Mouse (Mus musculus) layer of hippocampus, adult 2 months (tissue): ENCODE data around the gene Akt3. TPM values are rescaled to one million over a fixed set of nuclear protein-coding genes. Genes with fewer than 3 reads are reported as not detected.

Experiments
- DNase-seq, 2 experiments: peaks; one replicate each; pipeline ENCODE4 v3.0.0; 2022; ENCODE audit warnings: low spot score in 2 of 2
- H3K27ac ChIP-seq: fragments of 200-600 bp; 2 replicates; pipeline ENCODE4 v1.8.1; 2022
- H3K4me3 ChIP-seq: fragments of 200-600 bp; 2 replicates; pipeline ENCODE4 v1.8.1; 2022; ENCODE audit warnings: mild to moderate bottlenecking
- CTCF ChIP-seq: fragments of 200-600 bp; conservative IDR thresholded peaks from 2 replicates; pipeline ENCODE4 v1.8.1; 2022; ENCODE audit warnings: antibody characterized with exemption, mild to moderate bottlenecking, moderate library complexity
- total RNA-seq, 2 experiments: library from RNA; stranded (reverse); gene quantifications; 2 replicates each; pipeline ENCODE4 v1.2.3; 2021

Gene Akt3
- total RNA-seq, 2 experiments from 2014 or later = 253 to 255 TPM

DNA sequence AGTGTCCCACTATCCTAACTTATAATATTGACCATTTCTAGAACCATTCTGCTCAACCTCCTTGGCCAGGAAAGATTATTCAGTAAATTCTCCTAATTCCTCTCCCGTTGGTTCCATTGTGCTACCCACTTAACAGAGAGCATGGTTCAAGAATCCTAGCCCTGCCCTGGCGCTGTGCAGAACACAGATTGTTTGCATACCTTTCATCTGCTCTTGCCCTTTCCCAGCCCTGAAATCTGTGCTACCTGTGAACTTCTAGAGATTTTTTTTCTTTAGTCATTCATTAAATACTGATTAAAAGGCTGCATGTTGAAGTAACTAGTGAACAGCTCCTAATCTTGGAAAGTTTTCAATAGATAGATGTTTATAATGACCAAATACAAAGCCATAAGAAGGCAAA lies 19.6 kb downstream of the Akt3 start:
- Histone ChIP-seq H3K4me3 (no peak overlapping the region), H3K27ac (no peak overlapping the region)
- DNase-seq = no peak
- no peak for TF ChIP-seq CTCF

DNA sequence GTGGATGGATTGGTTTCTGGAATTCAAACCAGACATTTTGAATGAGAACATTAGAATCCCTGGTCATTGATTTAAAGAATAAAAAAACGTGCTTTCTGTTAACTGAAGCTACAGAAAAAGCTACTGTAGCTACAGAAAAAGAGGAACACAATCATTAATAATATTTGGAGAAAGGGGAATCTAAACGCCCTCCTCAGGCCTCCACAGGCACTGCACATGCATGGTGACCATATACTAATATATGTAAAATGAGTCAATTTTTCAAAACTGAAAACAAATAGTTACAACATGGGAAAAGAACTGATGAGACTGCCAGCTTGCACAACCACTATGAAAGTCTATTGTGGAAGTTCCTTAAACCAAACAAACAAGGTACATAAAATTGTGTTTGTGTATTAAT lies 21.3 kb downstream of the Akt3 start:
- DNase-seq = no peak
- H3K4me3 ChIP-seq = no peak overlapping the region
- H3K27ac ChIP-seq = no peak overlapping the region
- peak; percentile 63 for TF ChIP-seq CTCF

DNA sequence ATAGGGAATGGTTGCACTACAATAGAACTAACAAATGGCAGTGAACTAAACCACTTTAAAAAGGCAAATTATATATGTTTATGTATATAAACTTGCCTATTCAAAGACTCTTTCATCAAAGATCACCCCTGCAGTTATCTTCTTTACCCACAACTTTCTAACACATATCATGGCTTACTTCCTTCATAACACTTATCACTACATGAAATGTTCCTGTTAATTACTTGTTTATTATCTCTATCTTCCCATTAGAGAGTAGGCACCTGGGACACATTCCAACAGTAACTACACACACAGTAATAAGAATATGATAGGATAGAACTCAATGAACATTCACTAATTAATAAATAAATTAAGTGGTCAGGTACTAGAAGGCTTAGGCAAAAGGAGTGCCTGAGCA lies 21.8 kb downstream of the Akt3 start:
- TF ChIP-seq CTCF = no peak
- H3K27ac ChIP-seq = no peak overlapping the region
- DNase-seq = no peak
- no peak overlapping the region for H3K4me3 ChIP-seq

DNA sequence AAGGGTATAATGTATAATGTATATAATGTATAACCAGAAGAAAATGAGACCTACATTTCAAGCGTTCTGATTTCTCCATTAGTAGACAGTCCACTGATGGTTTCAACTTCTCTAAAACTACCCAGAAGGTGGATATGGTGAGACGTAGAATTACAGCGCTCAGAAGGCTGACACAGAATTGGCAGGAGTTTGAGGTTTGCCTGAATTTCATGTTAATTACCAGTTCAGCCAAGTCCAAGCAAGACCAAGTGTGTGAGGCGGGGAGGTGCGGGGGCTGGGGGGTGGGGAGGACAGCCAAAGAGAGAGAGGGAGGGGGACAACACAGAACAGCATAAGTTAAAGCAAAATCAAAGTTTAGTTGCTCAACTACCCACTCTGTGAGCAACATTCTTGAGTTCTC lies 23.5 kb downstream of the Akt3 start:
- DNase-seq = no peak
- H3K4me3 ChIP-seq = no peak overlapping the region
- TF ChIP-seq CTCF = no peak
- H3K27ac ChIP-seq = no peak overlapping the region

DNA sequence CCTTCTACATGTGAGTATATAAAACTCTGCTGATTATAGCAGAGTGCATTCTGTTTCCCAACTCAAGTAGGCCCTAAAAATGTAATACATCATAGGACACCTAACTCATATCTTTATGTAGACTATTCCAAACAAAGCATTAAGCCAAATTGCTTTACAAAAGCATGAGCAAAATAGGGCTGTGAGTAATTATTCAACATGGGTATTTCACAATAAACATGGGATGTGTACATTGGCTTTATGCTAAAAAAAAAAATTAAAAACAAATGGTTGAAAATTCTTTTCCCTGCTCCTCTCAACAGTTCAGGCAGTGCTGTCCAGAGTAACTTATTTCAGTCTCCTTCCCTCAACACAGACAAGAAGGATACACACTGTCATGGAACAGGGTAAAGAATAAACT lies 26.9 kb downstream of the Akt3 start:
- no peak for DNase-seq
- no peak overlapping the region for H3K27ac ChIP-seq
- TF ChIP-seq CTCF = no peak
- H3K4me3 ChIP-seq = no peak overlapping the region

DNA sequence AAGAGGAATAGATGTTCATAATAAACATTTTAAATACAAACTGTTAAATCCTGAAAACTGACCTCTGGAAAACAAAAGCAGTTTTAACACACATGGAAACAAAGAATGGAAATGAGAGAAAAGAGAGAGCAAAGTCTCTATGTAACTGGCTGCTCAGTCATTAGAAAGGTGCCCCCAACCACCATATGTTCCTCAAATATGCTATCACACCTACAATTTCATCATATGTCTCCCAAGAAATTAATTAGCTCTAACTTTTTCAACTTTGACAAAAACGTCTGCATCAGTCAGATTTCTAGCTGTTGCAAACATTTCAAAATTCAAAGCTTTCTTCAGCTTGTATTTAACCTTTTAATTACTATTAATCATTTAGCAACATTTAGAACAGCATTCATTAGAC lies 59.0 kb downstream of the Akt3 start:
- DNase-seq = no peak
- H3K27ac ChIP-seq = no peak overlapping the region
- H3K4me3 ChIP-seq = no peak overlapping the region
- TF ChIP-seq CTCF = no peak

DNA sequence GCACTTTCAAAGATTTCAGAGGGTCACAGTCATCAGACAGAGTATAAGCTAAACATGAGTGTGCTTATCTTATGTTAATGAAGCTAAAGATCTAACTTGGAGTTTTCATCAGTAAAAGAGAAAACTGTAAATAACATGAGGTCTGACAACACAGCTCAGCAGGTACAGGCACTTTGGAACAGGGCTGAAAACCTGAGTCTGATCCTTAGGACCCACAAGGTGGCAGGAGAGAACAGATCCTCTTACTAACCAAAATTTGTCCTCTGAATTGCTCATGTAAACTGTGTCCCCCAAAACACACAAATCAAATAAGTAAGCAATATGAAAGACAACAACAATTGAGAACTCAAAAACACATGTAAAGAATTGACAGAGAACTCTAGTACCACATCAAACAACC lies 62.8 kb downstream of the Akt3 start:
- Histone ChIP-seq H3K27ac (peak overlapping the region; percentile 29), H3K4me3 (no peak overlapping the region)
- no peak for DNase-seq
- TF ChIP-seq CTCF = peak; percentile 75

DNA sequence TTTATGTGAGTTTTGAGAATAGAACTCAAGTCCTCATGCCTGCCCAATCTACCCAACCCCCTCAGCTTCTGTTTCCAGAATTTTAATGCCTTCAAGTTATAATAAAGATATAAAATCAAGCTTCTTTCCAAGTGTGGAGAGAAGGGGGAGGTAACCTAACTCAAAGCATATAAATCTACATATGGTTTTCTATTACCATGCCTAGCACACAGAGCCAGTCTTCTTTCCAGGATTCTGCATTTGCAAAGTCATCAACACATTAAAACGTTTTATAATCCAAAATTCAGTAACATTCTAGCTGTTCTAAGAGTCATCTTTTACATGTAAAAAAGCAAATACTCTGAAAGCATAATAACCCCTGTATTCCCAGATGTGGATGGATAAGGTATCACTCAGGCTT lies 63.7 kb downstream of the Akt3 start:
- no peak for TF ChIP-seq CTCF
- DNase-seq = no peak
- H3K4me3 ChIP-seq = no peak overlapping the region
- peak overlapping the region; percentile 29; the same call in 1 of the 2 replicates for H3K27ac ChIP-seq

DNA sequence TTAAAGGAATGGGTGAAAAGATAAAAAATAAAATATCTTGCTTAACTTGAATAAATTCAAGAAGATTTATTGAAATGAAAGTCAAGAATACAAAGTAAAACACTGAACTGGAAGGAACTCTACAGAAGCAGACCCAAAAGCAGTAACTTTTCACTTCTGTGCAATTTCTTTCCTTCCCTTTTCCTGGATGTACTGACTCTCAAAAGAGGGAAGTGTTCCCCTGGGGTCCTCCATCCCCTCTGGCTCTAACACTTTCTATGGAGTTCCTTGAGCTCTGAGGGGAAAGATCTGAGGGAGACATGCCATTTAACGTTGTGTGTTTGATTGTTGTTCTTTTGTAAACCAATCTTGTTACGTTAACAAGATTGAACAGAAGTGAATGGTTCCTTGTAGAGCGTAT lies 66.4 kb downstream of the Akt3 start:
- no peak for DNase-seq
- H3K4me3 ChIP-seq = no peak overlapping the region
- no peak for TF ChIP-seq CTCF

DNA sequence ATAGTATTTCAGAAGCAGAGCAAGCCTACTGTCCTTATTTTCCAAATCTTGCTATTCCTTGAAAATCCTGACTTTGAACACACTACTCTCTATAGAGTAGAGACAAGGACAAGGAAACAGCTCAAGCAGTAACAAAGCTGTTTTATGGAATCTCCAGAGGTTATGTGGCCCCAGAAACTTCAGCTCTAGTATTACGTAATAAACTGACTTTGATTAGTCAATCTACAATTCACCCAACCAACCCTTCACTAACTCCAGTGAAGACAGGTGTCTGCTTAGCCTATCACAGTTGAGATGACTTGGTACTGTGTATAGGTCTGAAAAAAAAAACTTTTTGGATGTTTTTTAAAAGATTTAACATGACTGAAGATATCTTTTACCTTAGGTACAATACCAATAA lies 67.6 kb downstream of the Akt3 start:
- no peak for TF ChIP-seq CTCF
- DNase-seq = no peak
- no peak overlapping the region for H3K4me3 ChIP-seq
- no peak overlapping the region for H3K27ac ChIP-seq

More for the DNA sequence above, 66.4 kb downstream of the Akt3 start:
- H3K27ac ChIP-seq = no peak overlapping the region

DNA sequence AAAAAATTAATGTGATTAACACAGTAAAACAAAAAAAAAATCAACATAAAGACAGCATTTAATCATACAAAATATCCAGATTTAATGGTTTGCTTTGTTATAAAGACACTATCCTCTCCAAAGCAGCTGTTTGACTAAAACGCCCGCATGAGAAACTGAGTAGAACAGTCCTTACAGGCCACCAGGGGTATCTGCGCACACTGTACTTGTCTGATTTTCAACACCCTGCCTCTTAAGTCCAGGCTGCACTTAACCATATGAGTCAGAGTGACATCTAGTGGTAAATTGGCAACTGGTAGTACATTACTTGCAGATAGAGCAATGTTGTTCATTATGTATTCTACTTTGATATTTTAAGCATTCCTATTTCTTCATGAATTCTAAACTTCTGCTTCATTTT lies 69.3 kb downstream of the Akt3 start:
- TF ChIP-seq CTCF = peak; percentile 87
- peak; percentile 30 to 47 for DNase-seq
- no peak overlapping the region for H3K4me3 ChIP-seq
- H3K27ac ChIP-seq = peak overlapping the region; percentile 21; the same call in 1 of the 2 replicates

DNA sequence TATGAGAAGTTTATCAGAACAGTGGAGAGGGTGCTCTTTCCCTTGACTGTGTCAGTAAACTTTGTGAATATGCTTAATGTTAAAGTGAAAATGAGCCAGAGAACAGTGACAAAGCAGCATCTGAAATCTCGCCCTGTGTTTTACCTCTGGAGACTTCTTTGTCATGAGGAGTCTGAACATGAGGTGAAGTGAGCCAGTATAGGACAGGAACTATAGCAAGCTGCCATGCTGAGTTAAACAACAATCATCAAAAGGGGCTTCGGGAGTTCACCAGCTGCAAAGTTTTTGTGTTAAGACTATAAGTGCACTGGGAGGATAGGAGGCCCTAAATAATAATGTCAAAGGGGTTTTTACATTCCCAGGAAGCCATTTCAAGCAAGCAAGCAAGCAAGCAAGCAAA lies 71.3 kb downstream of the Akt3 start:
- no peak for TF ChIP-seq CTCF
- no peak overlapping the region for H3K4me3 ChIP-seq
- H3K27ac ChIP-seq = peak overlapping the region; percentile 16; the same call in 1 of the 2 replicates
- DNase-seq = no peak

DNA sequence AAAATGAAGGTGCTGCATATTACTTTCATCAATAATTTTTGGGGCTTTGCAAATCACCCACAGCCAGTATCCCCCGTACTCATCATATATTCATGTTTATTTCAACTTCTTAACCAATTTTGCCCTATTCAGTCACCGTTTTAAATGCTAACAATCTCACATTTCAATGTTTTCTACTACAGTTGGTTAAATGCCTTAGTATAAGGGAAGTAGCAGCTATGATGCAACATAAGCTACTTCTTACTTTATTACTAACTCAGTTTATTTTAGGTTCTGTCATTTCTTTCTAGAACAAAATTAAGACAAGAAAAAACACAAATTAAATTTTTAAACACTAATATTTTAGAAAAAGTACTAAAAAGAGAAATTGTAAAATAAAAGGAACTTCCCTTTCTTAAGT lies 78.4 kb downstream of the Akt3 start:
- Histone ChIP-seq H3K27ac (0 out of 2 replicates have a peak overlapping the region, but pooled peaks have one; percentile 84), H3K4me3 (no peak overlapping the region)
- no peak for TF ChIP-seq CTCF
- no peak for DNase-seq

DNA sequence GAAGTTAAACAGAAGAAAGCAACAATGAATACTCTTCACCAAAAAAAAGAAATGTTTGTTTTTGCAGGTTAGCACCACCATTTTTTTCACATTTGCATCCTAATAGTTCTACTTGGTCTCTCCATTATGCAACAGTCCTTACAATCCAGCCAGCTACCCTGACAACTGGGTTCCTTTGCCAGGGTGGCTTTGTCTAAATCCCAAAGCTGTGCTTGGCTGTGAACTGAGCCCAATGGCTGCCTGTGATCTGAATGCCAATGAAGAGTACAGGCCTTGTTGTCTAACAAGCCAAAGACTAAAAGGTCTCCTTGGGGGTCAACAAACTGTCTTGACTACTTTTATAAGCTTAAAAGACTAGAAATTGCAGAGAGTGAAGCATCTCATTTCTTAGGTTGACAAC lies 82.6 kb downstream of the Akt3 start:
- DNase-seq = peak; percentile 57 to 85
- no peak for TF ChIP-seq CTCF
- H3K27ac ChIP-seq = peak overlapping the region; percentile 84
- no peak overlapping the region for H3K4me3 ChIP-seq

DNA sequence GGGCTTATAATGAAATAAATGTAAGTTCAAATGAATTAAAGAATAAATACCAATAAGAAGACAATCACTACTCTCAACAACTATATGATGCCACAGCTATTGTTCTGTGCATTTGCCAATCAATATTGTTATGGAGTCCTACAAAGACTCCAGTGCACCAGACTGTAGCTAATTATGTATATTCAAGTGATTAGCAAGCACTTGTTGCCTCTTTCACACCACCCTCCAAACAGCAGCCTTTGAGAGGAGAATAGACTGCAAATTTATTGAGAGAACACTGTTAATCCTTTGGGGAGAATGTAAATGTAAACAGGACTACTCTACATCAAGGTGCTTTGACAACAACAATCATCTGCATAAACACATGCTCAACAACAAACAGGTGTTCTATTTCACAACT lies 86.7 kb downstream of the Akt3 start:
- TF ChIP-seq CTCF = no peak
- no peak overlapping the region for H3K4me3 ChIP-seq
- peak overlapping the region; percentile 15; the same call in 1 of the 2 replicates for H3K27ac ChIP-seq
- DNase-seq = no peak
